Mouse (Mus musculus): Measurements from ENCODE around the gene Nlrp4f. TPM values are rescaled to one million over a fixed set of nuclear protein-coding genes. Genes with fewer than 3 reads are reported as not detected.

Gene Nlrp4f
- total RNA-seq, 1 experiment, result 4.6 TPM

- Histone ChIP-seq H3K4me1 (ENCODE audit: control insufficient read depth in 2 of 2, insufficient read depth in 2 of 2, low read length in 2 of 2, poor library complexity in 1 of 2) (no peaks in the 10 kb centered on the region), H3K27ac (ENCODE audit: insufficient read depth, low read depth, low read length, poor library complexity, severe bottlenecking) (no peak overlapping the region), H3K36me3 (ENCODE audit: control insufficient read depth, insufficient read depth, low read length, poor library complexity, severe bottlenecking) (no peaks in the 10 kb centered on the region), H3K4me3 (ENCODE audit: insufficient read depth in 1 of 2, low read depth in 1 of 2, low read length in 2 of 2, poor library complexity in 1 of 2, severe bottlenecking in 1 of 2) (no peak overlapping the region), H3K9me3 (ENCODE audit: control insufficient read depth, insufficient read depth, low read depth, low read length) (no peaks in the 10 kb centered on the region), H3K9ac (ENCODE audit: insufficient read depth, low read depth, low read length, poor library complexity, severe bottlenecking) (no peak overlapping the region)
- TF ChIP-seq MAFK (IDR thresholded peaks at IDR 0.05; ENCODE audit: insufficient read depth, low read depth, low read length) (no peak), HCFC1 (IDR thresholded peaks at IDR 0.05; ENCODE audit: borderline replicate concordance, insufficient read depth, low read length) (no peak), ZNF384 (IDR thresholded peaks at IDR 0.05; ENCODE audit: low read depth, low read length) (no peak), CHD2 (IDR thresholded peaks at IDR 0.05; ENCODE audit: low read depth, low read length) (no peak), ZC3H11A (IDR thresholded peaks at IDR 0.05; ENCODE audit: borderline replicate concordance, low read depth, low read length) (no peak)
- DNase-seq (ENCODE audit: low read depth, low spot score), result no peak
- in situ Hi-C loops (cut with MboI; ENCODE audit: low sequenced_read_pairs in 2 of 2, unreplicated experiment in 2 of 2), result no loop called here
Observed at GRCm38 (mm10) chr13:65225945-65226344, 20.2 kb upstream of the Nlrp4f start.

GRCm38 (mm10) chr13:65200667-65201066, 5.1 kb downstream of the Nlrp4f start:
- Histone ChIP-seq H3K4me3 (ENCODE audit: insufficient read depth in 1 of 2, low read depth in 1 of 2, low read length in 2 of 2, poor library complexity in 1 of 2, severe bottlenecking in 1 of 2) (no peak overlapping the region), H3K27ac (ENCODE audit: insufficient read depth, low read depth, low read length, poor library complexity, severe bottlenecking) (no peak overlapping the region), H3K36me3 (ENCODE audit: control insufficient read depth, insufficient read depth, low read length, poor library complexity, severe bottlenecking) (no peaks in the 10 kb centered on the region), H3K9ac (ENCODE audit: insufficient read depth, low read depth, low read length, poor library complexity, severe bottlenecking) (no peak overlapping the region), H3K9me3 (ENCODE audit: control insufficient read depth, insufficient read depth, low read depth, low read length) (no peaks in the 10 kb centered on the region), H3K4me1 (ENCODE audit: control insufficient read depth in 2 of 2, insufficient read depth in 2 of 2, low read length in 2 of 2, poor library complexity in 1 of 2) (no peaks in the 10 kb centered on the region)
- in situ Hi-C loops (cut with MboI; ENCODE audit: low sequenced_read_pairs in 2 of 2, unreplicated experiment in 2 of 2), result no loop called here
- DNase-seq (ENCODE audit: low read depth, low spot score), result no peak
- TF ChIP-seq MAFK (IDR thresholded peaks at IDR 0.05; ENCODE audit: insufficient read depth, low read depth, low read length) (no peak), ZC3H11A (IDR thresholded peaks at IDR 0.05; ENCODE audit: borderline replicate concordance, low read depth, low read length) (no peak), CHD2 (IDR thresholded peaks at IDR 0.05; ENCODE audit: low read depth, low read length) (no peak), ZNF384 (IDR thresholded peaks at IDR 0.05; ENCODE audit: low read depth, low read length) (no peak), HCFC1 (IDR thresholded peaks at IDR 0.05; ENCODE audit: borderline replicate concordance, insufficient read depth, low read length) (no peak)

GRCm38 (mm10) chr13:65176472-65177091, 29.2 kb downstream of the Nlrp4f start:
- TF ChIP-seq ZNF384 (IDR thresholded peaks at IDR 0.05; ENCODE audit: low read depth, low read length) (no peak), HCFC1 (IDR thresholded peaks at IDR 0.05; ENCODE audit: borderline replicate concordance, insufficient read depth, low read length) (no peak), MAFK (IDR thresholded peaks at IDR 0.05; ENCODE audit: insufficient read depth, low read depth, low read length) (no peak), CHD2 (IDR thresholded peaks at IDR 0.05; ENCODE audit: low read depth, low read length) (no peak), ZC3H11A (IDR thresholded peaks at IDR 0.05; ENCODE audit: borderline replicate concordance, low read depth, low read length) (no peak)
- H3K36me3 ChIP-seq (ENCODE audit: control insufficient read depth, insufficient read depth, low read length, poor library complexity, severe bottlenecking), result no peaks in the 10 kb centered on the region
- no peak overlapping the region for H3K27ac ChIP-seq (ENCODE audit: insufficient read depth, low read depth, low read length, poor library complexity, severe bottlenecking)
- in situ Hi-C loops (cut with MboI; ENCODE audit: low sequenced_read_pairs in 2 of 2, unreplicated experiment in 2 of 2), result no loop called here
- H3K9ac ChIP-seq (ENCODE audit: insufficient read depth, low read depth, low read length, poor library complexity, severe bottlenecking), result no peak overlapping the region; the same call in 1 of the 2 replicates
- peak overlapping the region; percentile 37 to 71; a peak in 3 of 4 replicates for H3K4me3 ChIP-seq (ENCODE audit: insufficient read depth in 1 of 2, low read depth in 1 of 2, low read length in 2 of 2, poor library complexity in 1 of 2, severe bottlenecking in 1 of 2)
- H3K9me3 ChIP-seq (ENCODE audit: control insufficient read depth, insufficient read depth, low read depth, low read length), result no peaks in the 10 kb centered on the region
- DNase-seq (ENCODE audit: low read depth, low spot score), result no peak
- H3K4me1 ChIP-seq (ENCODE audit: control insufficient read depth in 2 of 2, insufficient read depth in 2 of 2, low read length in 2 of 2, poor library complexity in 1 of 2), result peaks cover 0 to 4% of the 10 kb centered on the region in 2 experiments; a peak in 1 of 4 replicates

- H3K4me1 ChIP-seq (ENCODE audit: control insufficient read depth in 2 of 2, insufficient read depth in 2 of 2, low read length in 2 of 2, poor library complexity in 1 of 2), result peaks cover 0 to 4% of the 10 kb centered on the region in 2 experiments; a peak in 1 of 4 replicates
- peak; percentile 80 for DNase-seq (ENCODE audit: low read depth, low spot score)
- no peak overlapping the region for H3K27ac ChIP-seq (ENCODE audit: insufficient read depth, low read depth, low read length, poor library complexity, severe bottlenecking)
- no peaks in the 10 kb centered on the region for H3K9me3 ChIP-seq (ENCODE audit: control insufficient read depth, insufficient read depth, low read depth, low read length)
- peak overlapping the region; percentile 55 for H3K9ac ChIP-seq (ENCODE audit: insufficient read depth, low read depth, low read length, poor library complexity, severe bottlenecking)
- H3K36me3 ChIP-seq (ENCODE audit: control insufficient read depth, insufficient read depth, low read length, poor library complexity, severe bottlenecking), result no peaks in the 10 kb centered on the region
- peak overlapping the region; percentile 60 to 71 for H3K4me3 ChIP-seq (ENCODE audit: insufficient read depth in 1 of 2, low read depth in 1 of 2, low read length in 2 of 2, poor library complexity in 1 of 2, severe bottlenecking in 1 of 2)
- TF ChIP-seq ZC3H11A (IDR thresholded peaks at IDR 0.05; ENCODE audit: borderline replicate concordance, low read depth, low read length) (peak; percentile 60; the same call in 1 of the 2 replicates), MAFK (IDR thresholded peaks at IDR 0.05; ENCODE audit: insufficient read depth, low read depth, low read length) (no peak)
- in situ Hi-C loops (cut with MboI; ENCODE audit: low sequenced_read_pairs in 2 of 2, unreplicated experiment in 2 of 2), result no loop called here
Observed at GRCm38 (mm10) chr13:65175734-65176471, 29.9 kb downstream of the Nlrp4f start.
